Mouse (Mus musculus): Measurements from ENCODE around the gene Gm6408. TPM values are rescaled to one million over a fixed set of nuclear protein-coding genes. Genes with fewer than 3 reads are reported as not detected.
"Not testable (repeated sequence)": the region's sequence is repeated elsewhere in the genome, so short reads cannot be mapped to it uniquely, and the experiment has no call there.

The Gm6408 gene
- polyA plus RNA-seq (2014; fragmentation: Nextera tagmentation; extraction: Ambion mirVana): not detected in 2 replicates

- not testable (repeated sequence) for H3K9ac ChIP-seq (ENCODE audit: low read depth, low read length); H3K4me2 ChIP-seq; H3K4me3 ChIP-seq (ENCODE audit: low read depth, low read length); H3K27ac ChIP-seq (ENCODE audit: low read depth, low read length); H3K4me1 ChIP-seq (replicated peaks; ENCODE audit: control insufficient read depth, insufficient read depth, low read length); H3K27me3 ChIP-seq (replicated peaks; ENCODE audit: control insufficient read depth, insufficient read depth, low read length); DNase-seq (ENCODE audit: low spot score); H3K9me3 ChIP-seq (ENCODE audit: control insufficient read depth, low read length); ATAC-seq (replicated peaks; ENCODE audit: low FRiP score); H3K36me3 ChIP-seq (ENCODE audit: control insufficient read depth, insufficient read depth, low read length)
- WGBS: 80% methylated on average over 1 of the region's 3 CpGs
Measured at GRCm38 (mm10) chr5:146481665-146482064, at the start of gene Gm6408. Gene Gm6408, plus strand, starts transcription at chr5:146481965.

- Histone ChIP-seq H3K4me3 (ENCODE audit: low read depth, low read length) (no peak overlapping the region), H3K27me3 (replicated peaks; ENCODE audit: control insufficient read depth, insufficient read depth, low read length) (no peaks in the 10 kb centered on the region), H3K9ac (ENCODE audit: low read depth, low read length) (no peak overlapping the region), H3K4me2 (no peak overlapping the region), H3K9me3 (ENCODE audit: control insufficient read depth, low read length) (no peaks in the 10 kb centered on the region), H3K4me1 (replicated peaks; ENCODE audit: control insufficient read depth, insufficient read depth, low read length) (no peaks in the 10 kb centered on the region), H3K36me3 (ENCODE audit: control insufficient read depth, insufficient read depth, low read length) (no peaks in the 10 kb centered on the region), H3K27ac (ENCODE audit: low read depth, low read length) (no peak overlapping the region)
- ATAC-seq (replicated peaks; ENCODE audit: low FRiP score) (no peak), DNase-seq (ENCODE audit: low spot score) (no peak)
- 82% methylated on average over 6 of the region's 6 CpGs for WGBS
Measured at GRCm38 (mm10) chr5:146432476-146432875, 49.3 kb upstream of the Gm6408 start.

- H3K9me3 ChIP-seq (ENCODE audit: control insufficient read depth, low read length): no peaks in the 10 kb centered on the region
- H3K27ac ChIP-seq (ENCODE audit: low read depth, low read length): no peak overlapping the region
- H3K9ac ChIP-seq (ENCODE audit: low read depth, low read length): no peak overlapping the region
- no peak for DNase-seq (ENCODE audit: low spot score)
- WGBS: 87% methylated on average over 16 of the region's 16 CpGs
- H3K36me3 ChIP-seq (ENCODE audit: control insufficient read depth, insufficient read depth, low read length): no peaks in the 10 kb centered on the region; the same call in 1 of the 2 replicates
- H3K27me3 ChIP-seq (replicated peaks; ENCODE audit: control insufficient read depth, insufficient read depth, low read length): no peaks in the 10 kb centered on the region
- H3K4me3 ChIP-seq (ENCODE audit: low read depth, low read length): no peak overlapping the region
- no peak for ATAC-seq (replicated peaks; ENCODE audit: low FRiP score)
- H3K4me1 ChIP-seq (replicated peaks; ENCODE audit: control insufficient read depth, insufficient read depth, low read length): no peaks in the 10 kb centered on the region
- no peak overlapping the region for H3K4me2 ChIP-seq
Measured at GRCm38 (mm10) chr5:146435316-146435715, 46.4 kb upstream of the Gm6408 start.

DNA sequence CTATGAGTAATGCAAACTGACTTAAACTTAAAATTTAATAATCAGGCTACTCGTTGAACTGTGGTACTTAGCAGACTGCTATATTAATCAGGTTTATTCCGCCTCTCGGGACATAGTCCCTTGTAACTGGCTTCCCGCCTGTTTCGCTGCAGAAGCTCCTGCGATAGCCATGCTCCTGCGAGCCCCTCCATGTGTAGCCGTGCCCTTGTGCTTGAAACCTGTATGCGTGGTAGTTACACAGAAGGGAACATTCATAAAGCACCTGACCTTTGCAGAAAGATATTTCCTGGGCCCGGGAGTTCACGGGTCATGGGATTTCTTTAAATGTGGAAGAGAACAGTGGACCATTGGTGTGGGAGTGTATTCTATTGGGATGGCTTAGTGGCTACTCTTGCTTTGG is 45.0 kb upstream of the Gm6408 start:
- Histone ChIP-seq H3K27ac (ENCODE audit: low read depth, low read length) (no peak overlapping the region), H3K36me3 (ENCODE audit: control insufficient read depth, insufficient read depth, low read length) (no peaks in the 10 kb centered on the region; the same call in 1 of the 2 replicates), H3K9ac (ENCODE audit: low read depth, low read length) (no peak overlapping the region), H3K27me3 (replicated peaks; ENCODE audit: control insufficient read depth, insufficient read depth, low read length) (no peaks in the 10 kb centered on the region), H3K9me3 (ENCODE audit: control insufficient read depth, low read length) (no peaks in the 10 kb centered on the region), H3K4me1 (replicated peaks; ENCODE audit: control insufficient read depth, insufficient read depth, low read length) (no peaks in the 10 kb centered on the region), H3K4me2 (no peak overlapping the region), H3K4me3 (ENCODE audit: low read depth, low read length) (no peak overlapping the region)
- ATAC-seq (replicated peaks; ENCODE audit: low FRiP score): no peak
- 90% methylated on average over 11 of the region's 11 CpGs for WGBS
- DNase-seq (ENCODE audit: low spot score): no peak

DNA sequence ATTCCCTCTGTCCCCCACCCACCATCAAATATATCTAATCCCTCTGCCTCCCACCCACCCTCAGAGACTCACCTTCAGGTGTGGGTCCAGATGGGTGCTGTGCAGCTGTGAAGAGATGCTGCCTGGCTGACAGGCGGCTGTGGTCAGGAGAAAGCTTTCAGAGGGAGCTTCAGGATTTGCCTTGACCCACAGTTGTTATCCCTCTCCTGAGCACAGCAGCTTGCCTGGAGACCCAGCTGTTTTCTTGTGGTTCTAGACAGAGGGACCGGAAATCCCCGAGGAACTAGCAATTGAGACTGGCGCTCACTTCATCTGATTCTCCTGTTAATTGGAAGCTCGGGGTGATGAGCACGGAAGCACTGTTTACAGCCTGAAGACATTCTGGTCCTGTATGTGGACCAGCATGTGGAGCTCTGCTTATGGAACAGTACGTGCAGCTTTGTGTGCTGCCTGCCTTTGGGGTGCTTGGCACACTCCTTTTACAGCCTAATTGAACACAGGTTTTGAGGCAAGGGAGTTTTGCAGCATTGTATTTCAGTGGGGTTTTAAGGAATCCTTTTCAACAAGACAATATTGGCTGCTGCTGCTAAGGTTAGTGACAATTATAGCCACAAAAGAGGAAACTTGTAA is 42.5 kb upstream of the Gm6408 start:
- H3K9ac ChIP-seq (ENCODE audit: low read depth, low read length): no peak overlapping the region
- DNase-seq (ENCODE audit: low spot score) (no peak), ATAC-seq (replicated peaks; ENCODE audit: low FRiP score) (no peak)
- H3K27ac ChIP-seq (ENCODE audit: low read depth, low read length): no peak overlapping the region
- no peaks in the 10 kb centered on the region for H3K9me3 ChIP-seq (ENCODE audit: control insufficient read depth, low read length)
- no peaks in the 10 kb centered on the region for H3K27me3 ChIP-seq (replicated peaks; ENCODE audit: control insufficient read depth, insufficient read depth, low read length)
- 85% methylated on average over 7 of the region's 7 CpGs for WGBS
- H3K4me2 ChIP-seq: no peak overlapping the region
- no peak overlapping the region for H3K4me3 ChIP-seq (ENCODE audit: low read depth, low read length)
- H3K4me1 ChIP-seq (replicated peaks; ENCODE audit: control insufficient read depth, insufficient read depth, low read length): no peaks in the 10 kb centered on the region
- no peaks in the 10 kb centered on the region; the same call in 1 of the 2 replicates for H3K36me3 ChIP-seq (ENCODE audit: control insufficient read depth, insufficient read depth, low read length)

- DNase-seq (ENCODE audit: low spot score): no peak
- Histone ChIP-seq H3K27me3 (replicated peaks; ENCODE audit: control insufficient read depth, insufficient read depth, low read length) (no peaks in the 10 kb centered on the region), H3K4me1 (replicated peaks; ENCODE audit: control insufficient read depth, insufficient read depth, low read length) (no peaks in the 10 kb centered on the region), H3K36me3 (ENCODE audit: control insufficient read depth, insufficient read depth, low read length) (no peaks in the 10 kb centered on the region; the same call in 1 of the 2 replicates), H3K27ac (ENCODE audit: low read depth, low read length) (no peak overlapping the region), H3K4me3 (ENCODE audit: low read depth, low read length) (no peak overlapping the region), H3K9ac (ENCODE audit: low read depth, low read length) (no peak overlapping the region), H3K4me2 (no peak overlapping the region), H3K9me3 (ENCODE audit: control insufficient read depth, low read length) (no peaks in the 10 kb centered on the region)
- 84% methylated on average over 5 of the region's 5 CpGs for WGBS
- ATAC-seq (replicated peaks; ENCODE audit: low FRiP score): no peak
Measured at GRCm38 (mm10) chr5:146440273-146440672, 41.5 kb upstream of the Gm6408 start.

- 55% methylated on average over 2 of the region's 2 CpGs for WGBS
- Histone ChIP-seq H3K4me2 (no peak overlapping the region), H3K9me3 (ENCODE audit: control insufficient read depth, low read length) (no peaks in the 10 kb centered on the region), H3K27ac (ENCODE audit: low read depth, low read length) (no peak overlapping the region), H3K9ac (ENCODE audit: low read depth, low read length) (no peak overlapping the region), H3K27me3 (replicated peaks; ENCODE audit: control insufficient read depth, insufficient read depth, low read length) (no peaks in the 10 kb centered on the region), H3K4me1 (replicated peaks; ENCODE audit: control insufficient read depth, insufficient read depth, low read length) (no peaks in the 10 kb centered on the region), H3K36me3 (ENCODE audit: control insufficient read depth, insufficient read depth, low read length) (no peaks in the 10 kb centered on the region; the same call in 1 of the 2 replicates), H3K4me3 (ENCODE audit: low read depth, low read length) (no peak overlapping the region)
- no peak for DNase-seq (ENCODE audit: low spot score)
- 0 out of 2 replicates have a peak, but pooled peaks have one; percentile 37 for ATAC-seq (replicated peaks; ENCODE audit: low FRiP score)
Measured at GRCm38 (mm10) chr5:146442767-146443166, 39.0 kb upstream of the Gm6408 start.

- Histone ChIP-seq H3K27me3 (replicated peaks; ENCODE audit: control insufficient read depth, insufficient read depth, low read length) (no peaks in the 10 kb centered on the region), H3K4me2 (no peak overlapping the region), H3K9ac (ENCODE audit: low read depth, low read length) (no peak overlapping the region), H3K36me3 (ENCODE audit: control insufficient read depth, insufficient read depth, low read length) (no peaks in the 10 kb centered on the region), H3K27ac (ENCODE audit: low read depth, low read length) (no peak overlapping the region), H3K4me3 (ENCODE audit: low read depth, low read length) (no peak overlapping the region), H3K9me3 (ENCODE audit: control insufficient read depth, low read length) (no peaks in the 10 kb centered on the region), H3K4me1 (replicated peaks; ENCODE audit: control insufficient read depth, insufficient read depth, low read length) (no peaks in the 10 kb centered on the region)
- WGBS: 71% methylated on average over 2 of the region's 2 CpGs
- no peak for ATAC-seq (replicated peaks; ENCODE audit: low FRiP score)
- no peak for DNase-seq (ENCODE audit: low spot score)
Measured at GRCm38 (mm10) chr5:146446633-146447032, 35.1 kb upstream of the Gm6408 start.

DNA sequence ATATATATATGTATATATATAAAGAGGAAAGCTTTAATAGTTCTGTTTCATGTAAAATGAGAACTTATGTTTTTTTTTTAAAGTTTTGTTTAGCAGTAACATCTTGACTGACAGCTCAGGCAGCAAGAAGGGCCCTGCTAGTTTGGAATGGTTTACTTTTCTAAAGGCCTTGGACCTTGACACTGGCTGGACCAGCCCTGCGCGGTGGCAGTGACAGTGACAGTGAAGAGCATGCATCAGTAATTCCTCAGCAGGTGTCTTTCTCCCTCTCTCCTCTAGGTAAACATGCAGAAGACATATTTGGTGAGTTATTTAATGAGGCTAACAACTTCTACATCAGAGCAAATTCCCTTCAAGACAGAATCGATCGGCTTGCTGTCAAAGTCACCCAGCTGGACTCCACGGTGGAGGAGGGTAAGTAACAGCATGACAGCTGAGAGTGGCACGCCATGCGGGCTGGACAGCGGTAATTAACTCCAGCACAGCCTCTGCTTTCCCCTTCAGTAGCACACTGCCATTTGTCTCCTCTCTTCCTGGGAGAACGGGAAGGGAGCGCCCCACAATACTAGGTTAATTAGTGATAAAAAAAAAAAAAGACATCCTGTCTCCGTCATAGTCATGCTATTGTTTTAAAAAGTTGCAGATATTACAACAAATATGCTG is 30.0 kb upstream of the Gm6408 start:
- H3K4me3 ChIP-seq (ENCODE audit: low read depth, low read length): no peak overlapping the region
- WGBS: 74% methylated on average over 11 of the region's 11 CpGs
- ATAC-seq (replicated peaks; ENCODE audit: low FRiP score): no peak

More for the DNA sequence above, 30.0 kb upstream of the Gm6408 start:
- H3K27me3 ChIP-seq (replicated peaks; ENCODE audit: control insufficient read depth, insufficient read depth, low read length): no peaks in the 10 kb centered on the region
- no peaks in the 10 kb centered on the region for H3K9me3 ChIP-seq (ENCODE audit: control insufficient read depth, low read length)
- H3K27ac ChIP-seq (ENCODE audit: low read depth, low read length): no peak overlapping the region
- no peaks in the 10 kb centered on the region for H3K36me3 ChIP-seq (ENCODE audit: control insufficient read depth, insufficient read depth, low read length)
- no peak overlapping the region for H3K9ac ChIP-seq (ENCODE audit: low read depth, low read length)
- no peak overlapping the region for H3K4me2 ChIP-seq
- no peaks in the 10 kb centered on the region for H3K4me1 ChIP-seq (replicated peaks; ENCODE audit: control insufficient read depth, insufficient read depth, low read length)
- no peak for DNase-seq (ENCODE audit: low spot score)
